Mouse (Mus musculus): ENCODE results near the gene Ncoa5. TPM values are rescaled to one million over a fixed set of nuclear protein-coding genes. Genes with fewer than 3 reads are reported as not detected.

Gene Ncoa5
- polyA plus RNA-seq, 1 experiment from 2014 or later, result 85.6 TPM

DNA sequence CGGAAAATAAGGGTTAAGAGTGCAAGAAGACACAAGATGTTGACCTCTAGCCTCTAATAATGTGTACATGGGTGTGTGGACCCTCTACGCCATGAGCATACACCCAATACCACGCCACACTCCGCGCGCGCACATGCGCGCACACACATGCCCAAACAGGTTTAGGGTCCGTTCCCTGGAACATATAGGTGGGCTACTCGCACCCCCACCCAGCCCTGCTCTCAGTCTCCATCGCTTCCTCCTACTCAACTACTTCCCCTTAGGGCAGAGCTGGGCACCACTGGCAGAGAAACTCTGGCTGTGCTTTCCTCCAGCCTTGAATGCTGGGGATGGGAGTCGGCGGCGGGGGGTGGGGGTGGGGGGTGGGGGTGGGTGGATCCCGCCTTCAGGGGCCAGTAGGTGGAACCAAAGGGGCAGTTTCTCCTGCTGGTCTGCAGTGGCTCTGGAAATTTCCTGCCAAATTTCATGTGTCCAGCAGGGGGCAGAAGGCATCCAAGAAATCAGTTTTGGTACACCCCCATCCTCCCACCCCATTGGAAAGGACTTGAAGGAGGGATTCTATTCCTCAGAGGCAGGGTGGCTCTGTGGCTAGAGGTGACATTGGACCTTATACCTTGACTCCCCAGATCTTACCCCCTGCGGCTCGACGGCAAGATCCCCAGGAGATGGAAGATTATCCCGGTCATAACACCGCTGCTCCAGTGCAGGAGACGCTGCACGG lies 35.6 kb upstream of the Ncoa5 start:
- Histone ChIP-seq H3K9me3 (ENCODE audit: control insufficient read depth, low read length) (no peaks in the 10 kb centered on the region), H3K4me1 (ENCODE audit: control insufficient read depth, insufficient read depth, low read length) (peaks cover 7% of the 10 kb centered on the region), H3K27me3 (ENCODE audit: control insufficient read depth, insufficient read depth, low read length) (peaks cover 7% of the 10 kb centered on the region; the same call in 1 of the 2 replicates), H3K4me2 (peak overlapping the region; percentile 12; the same call in 1 of the 2 replicates), H3K36me3 (ENCODE audit: control insufficient read depth, insufficient read depth, low read length) (no peaks in the 10 kb centered on the region), H3K27ac (ENCODE audit: low read depth, low read length) (no peak overlapping the region), H3K4me3 (ENCODE audit: low read depth, low read length) (no peak overlapping the region; the same call in 1 of the 2 replicates), H3K9ac (ENCODE audit: low read length) (peak overlapping the region; percentile 3; the same call in 1 of the 2 replicates)
- ATAC-seq (ENCODE audit: low FRiP score) (peak; percentile 57), DNase-seq (ENCODE audit: low spot score, missing footprints) (peak; percentile 96)
- whole genome bisulfite sequencing, result 18% methylated on average over 23 of the region's 23 CpGs

DNA sequence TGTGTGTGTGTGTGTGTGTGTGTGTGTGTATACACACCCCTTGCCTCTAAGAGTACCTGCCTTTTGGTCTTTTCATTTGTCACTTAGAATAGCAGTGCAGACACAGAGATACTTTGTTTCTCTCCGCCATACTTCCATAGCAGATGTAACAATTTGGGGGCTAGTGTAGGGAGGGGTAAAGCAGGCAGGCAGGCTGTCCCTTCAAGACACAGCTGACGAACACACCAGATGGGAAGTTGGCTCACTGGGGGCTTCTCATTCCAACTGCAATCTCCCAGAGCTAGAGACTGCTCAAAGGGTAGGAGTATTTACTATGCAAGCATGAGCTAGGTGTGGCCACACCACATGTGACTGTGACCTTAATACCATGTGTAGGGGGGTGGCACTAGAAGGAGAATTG lies 34.1 kb upstream of the Ncoa5 start:
- H3K4me3 ChIP-seq (ENCODE audit: low read depth, low read length), result no peak overlapping the region
- H3K36me3 ChIP-seq (ENCODE audit: control insufficient read depth, insufficient read depth, low read length), result no peaks in the 10 kb centered on the region
- H3K4me2 ChIP-seq, result no peak overlapping the region
- H3K9me3 ChIP-seq (ENCODE audit: control insufficient read depth, low read length), result no peaks in the 10 kb centered on the region
- peaks cover 7% of the 10 kb centered on the region for H3K4me1 ChIP-seq (ENCODE audit: control insufficient read depth, insufficient read depth, low read length)
- ATAC-seq (ENCODE audit: low FRiP score) (no peak), DNase-seq (ENCODE audit: low spot score, missing footprints) (no peak)
- 67% methylated on average over 2 of the region's 2 CpGs for WGBS
- peaks cover 3% of the 10 kb centered on the region; the same call in 1 of the 2 replicates for H3K27me3 ChIP-seq (ENCODE audit: control insufficient read depth, insufficient read depth, low read length)
- no peak overlapping the region for H3K9ac ChIP-seq (ENCODE audit: low read length)
- H3K27ac ChIP-seq (ENCODE audit: low read depth, low read length), result no peak overlapping the region

DNA sequence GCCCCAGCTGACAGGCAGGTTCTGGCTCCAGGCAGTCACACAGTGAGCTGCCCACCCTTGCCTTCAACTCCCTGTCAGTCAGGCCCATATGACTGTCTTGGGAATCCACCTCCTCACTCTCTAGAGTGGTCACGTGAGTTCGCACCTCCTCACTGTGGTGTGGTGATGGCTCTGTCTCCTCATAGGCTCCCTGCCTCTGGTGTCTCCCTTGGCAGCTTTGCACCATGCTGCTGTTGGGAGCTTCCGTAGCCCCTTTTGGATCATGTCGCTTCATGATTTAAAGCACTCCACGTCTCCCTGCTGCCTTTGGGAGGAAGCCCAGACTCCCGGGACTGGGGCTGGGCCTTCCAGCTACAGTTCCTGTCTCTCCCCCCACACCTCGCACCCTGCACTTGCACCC lies 29.8 kb upstream of the Ncoa5 start:
- DNase-seq (ENCODE audit: low spot score, missing footprints) (no peak), ATAC-seq (ENCODE audit: low FRiP score) (no peak)
- Histone ChIP-seq H3K4me2 (no peak overlapping the region), H3K27ac (ENCODE audit: low read depth, low read length) (no peak overlapping the region), H3K4me3 (ENCODE audit: low read depth, low read length) (no peak overlapping the region), H3K36me3 (ENCODE audit: control insufficient read depth, insufficient read depth, low read length) (no peaks in the 10 kb centered on the region), H3K9ac (ENCODE audit: low read length) (no peak overlapping the region), H3K27me3 (ENCODE audit: control insufficient read depth, insufficient read depth, low read length) (no peaks in the 10 kb centered on the region), H3K4me1 (ENCODE audit: control insufficient read depth, insufficient read depth, low read length) (no peaks in the 10 kb centered on the region), H3K9me3 (ENCODE audit: control insufficient read depth, low read length) (no peaks in the 10 kb centered on the region)
- WGBS, result 81% methylated on average over 7 of the region's 7 CpGs

DNA sequence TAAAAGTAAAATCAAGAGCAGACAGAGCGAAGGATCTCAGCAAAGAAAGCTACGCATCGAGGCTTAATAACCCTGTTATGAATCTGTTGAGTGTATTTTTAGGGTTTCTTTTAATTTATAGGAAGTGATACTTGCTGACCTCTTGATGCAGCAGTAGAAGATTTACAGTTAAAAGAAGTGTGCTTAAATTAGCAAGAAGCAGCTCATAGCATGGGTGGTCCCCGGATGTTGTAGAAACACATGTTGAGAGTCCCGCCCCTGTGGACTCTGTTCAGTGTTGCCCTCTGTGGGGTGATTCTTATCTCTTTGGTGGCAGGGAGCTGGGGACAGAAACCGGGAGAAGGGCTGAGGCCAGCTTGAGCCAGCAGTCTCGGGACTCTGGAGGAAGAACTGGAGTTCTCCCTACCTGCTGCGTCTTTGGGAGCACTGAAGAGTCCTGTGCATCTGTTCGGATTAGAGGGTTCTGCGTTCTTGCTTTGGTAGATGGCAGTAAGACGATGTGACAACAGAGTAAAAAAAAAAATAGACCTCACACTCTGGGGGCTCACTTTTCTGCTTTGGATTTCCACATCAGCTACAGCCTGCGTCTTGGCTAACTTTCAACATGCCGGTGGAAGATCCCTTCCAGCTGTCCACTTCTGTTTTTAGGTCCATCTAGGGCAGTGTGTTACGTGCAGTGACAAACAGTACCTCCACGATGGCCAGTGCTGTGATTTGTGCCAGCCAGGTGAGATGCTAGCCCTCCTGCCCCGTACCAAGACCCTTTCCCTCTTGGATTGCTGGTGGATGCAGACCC lies 27.2 kb upstream of the Ncoa5 start:
- no peaks in the 10 kb centered on the region for H3K9me3 ChIP-seq (ENCODE audit: control insufficient read depth, low read length)
- H3K27me3 ChIP-seq (ENCODE audit: control insufficient read depth, insufficient read depth, low read length), result no peaks in the 10 kb centered on the region; the same call in 1 of the 2 replicates
- H3K4me1 ChIP-seq (ENCODE audit: control insufficient read depth, insufficient read depth, low read length), result no peaks in the 10 kb centered on the region
- DNase-seq (ENCODE audit: low spot score, missing footprints) (no peak), ATAC-seq (ENCODE audit: low FRiP score) (no peak)
- H3K9ac ChIP-seq (ENCODE audit: low read length), result no peak overlapping the region
- 87% methylated on average over 16 of the region's 16 CpGs for WGBS
- no peaks in the 10 kb centered on the region for H3K36me3 ChIP-seq (ENCODE audit: control insufficient read depth, insufficient read depth, low read length)
- no peak overlapping the region for H3K27ac ChIP-seq (ENCODE audit: low read depth, low read length)
- no peak overlapping the region for H3K4me3 ChIP-seq (ENCODE audit: low read depth, low read length)
- no peak overlapping the region for H3K4me2 ChIP-seq

DNA sequence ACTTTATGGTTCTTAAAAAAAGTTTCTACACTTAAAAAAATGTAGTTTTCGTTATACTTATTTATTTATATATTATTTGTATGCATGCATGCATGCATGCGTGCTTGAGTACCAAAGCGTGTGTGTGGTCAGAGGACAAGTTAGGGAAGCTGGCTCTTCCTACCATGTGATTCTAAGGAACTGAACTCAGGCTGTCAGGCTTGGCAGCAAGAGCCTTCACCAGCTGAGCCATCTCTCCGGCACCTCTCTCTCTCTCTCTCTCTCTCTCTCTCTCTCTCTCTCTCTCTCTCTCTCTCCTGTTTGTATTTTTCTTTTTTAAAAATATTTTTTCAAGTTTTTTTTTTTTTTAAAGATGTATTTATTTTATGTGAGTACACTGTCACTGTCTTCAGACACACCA lies 25.3 kb upstream of the Ncoa5 start:
- no peaks in the 10 kb centered on the region for H3K9me3 ChIP-seq (ENCODE audit: control insufficient read depth, low read length)
- H3K27me3 ChIP-seq (ENCODE audit: control insufficient read depth, insufficient read depth, low read length), result no peaks in the 10 kb centered on the region; the same call in 1 of the 2 replicates
- no peak overlapping the region for H3K27ac ChIP-seq (ENCODE audit: low read depth, low read length)
- H3K4me2 ChIP-seq, result no peak overlapping the region
- peaks cover 6% of the 10 kb centered on the region; the same call in 1 of the 2 replicates for H3K4me1 ChIP-seq (ENCODE audit: control insufficient read depth, insufficient read depth, low read length)
- DNase-seq (ENCODE audit: low spot score, missing footprints), result no peak
- ATAC-seq (ENCODE audit: low FRiP score), result no peak
- no peaks in the 10 kb centered on the region for H3K36me3 ChIP-seq (ENCODE audit: control insufficient read depth, insufficient read depth, low read length)
- H3K4me3 ChIP-seq (ENCODE audit: low read depth, low read length), result no peak overlapping the region
- no peak overlapping the region for H3K9ac ChIP-seq (ENCODE audit: low read length)
- WGBS, result 91% methylated on average over 4 of the region's 4 CpGs

DNA sequence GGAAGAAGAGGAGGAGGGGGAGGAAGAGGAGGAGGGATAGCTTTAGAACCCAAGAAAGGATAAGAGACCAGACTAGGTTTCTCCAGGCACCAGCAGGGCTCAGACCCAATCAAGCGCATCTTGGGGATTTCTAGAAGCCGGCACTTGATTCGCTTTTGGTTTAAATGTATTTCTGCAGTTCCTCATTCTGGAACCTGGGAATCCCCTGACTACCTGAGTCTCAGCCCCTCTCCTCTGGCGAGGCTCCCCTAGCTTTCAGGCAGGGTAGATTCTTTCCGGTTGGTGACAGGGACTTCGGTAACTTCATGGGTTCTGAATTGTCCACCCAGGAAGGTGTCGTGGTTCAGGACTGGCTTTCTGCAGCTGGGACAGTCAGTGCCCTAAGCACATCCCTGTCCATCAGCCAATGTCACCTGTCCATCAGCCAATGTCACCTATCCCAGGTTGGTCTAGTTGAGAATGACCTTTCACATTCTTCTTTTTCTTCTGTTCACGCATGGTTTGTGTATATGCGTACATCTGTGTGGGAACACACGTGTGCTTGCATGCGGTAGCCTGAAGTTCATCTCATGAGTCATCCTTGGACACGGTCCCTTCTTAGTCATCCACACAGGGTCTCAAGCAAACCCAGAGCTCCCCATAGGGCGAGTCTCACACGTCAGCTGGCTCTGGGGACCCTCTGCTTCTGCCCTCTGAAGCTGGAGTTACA lies 21.9 kb upstream of the Ncoa5 start:
- Histone ChIP-seq H3K9me3 (ENCODE audit: control insufficient read depth, low read length) (no peaks in the 10 kb centered on the region), H3K27ac (ENCODE audit: low read depth, low read length) (no peak overlapping the region), H3K9ac (ENCODE audit: low read length) (no peak overlapping the region), H3K36me3 (ENCODE audit: control insufficient read depth, insufficient read depth, low read length) (no peaks in the 10 kb centered on the region), H3K4me1 (ENCODE audit: control insufficient read depth, insufficient read depth, low read length) (peaks cover 9% of the 10 kb centered on the region), H3K4me2 (no peak overlapping the region), H3K4me3 (ENCODE audit: low read depth, low read length) (no peak overlapping the region), H3K27me3 (ENCODE audit: control insufficient read depth, insufficient read depth, low read length) (no peaks in the 10 kb centered on the region; the same call in none of the 2 replicates)
- 77% methylated on average over 14 of the region's 14 CpGs for WGBS
- DNase-seq (ENCODE audit: low spot score, missing footprints) (no peak), ATAC-seq (ENCODE audit: low FRiP score) (no peak)

DNA sequence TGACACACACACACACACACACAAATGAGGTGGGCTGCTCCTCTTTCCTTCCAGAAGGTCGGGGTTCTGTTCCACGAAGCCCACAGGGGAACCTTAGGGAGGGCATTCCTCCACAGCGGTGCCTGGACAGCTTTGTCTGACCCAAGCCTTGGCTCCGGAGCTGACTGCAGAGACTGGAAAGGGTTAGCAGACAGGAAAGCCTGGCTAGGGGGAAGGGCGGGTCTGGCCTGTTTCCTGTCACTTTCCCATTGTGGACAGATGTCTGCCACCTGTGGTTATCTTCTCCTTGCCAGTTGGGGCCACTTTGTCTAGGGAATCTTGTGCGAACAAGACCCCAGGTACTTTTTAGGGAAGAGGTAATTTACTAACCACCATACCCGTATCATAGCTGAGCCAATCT lies 21.2 kb upstream of the Ncoa5 start:
- WGBS, result 14% methylated on average over 7 of the region's 7 CpGs
- ATAC-seq (ENCODE audit: low FRiP score) (no peak), DNase-seq (ENCODE audit: low spot score, missing footprints) (no peak)
- H3K9me3 ChIP-seq (ENCODE audit: control insufficient read depth, low read length), result no peaks in the 10 kb centered on the region
- H3K9ac ChIP-seq (ENCODE audit: low read length), result peak overlapping the region; percentile 21; the same call in 1 of the 2 replicates
- H3K4me1 ChIP-seq (ENCODE audit: control insufficient read depth, insufficient read depth, low read length), result peaks cover 12% of the 10 kb centered on the region
- H3K4me3 ChIP-seq (ENCODE audit: low read depth, low read length), result peak overlapping the region; percentile 18; the same call in 1 of the 2 replicates
- H3K27me3 ChIP-seq (ENCODE audit: control insufficient read depth, insufficient read depth, low read length), result no peaks in the 10 kb centered on the region; the same call in none of the 2 replicates
- no peaks in the 10 kb centered on the region for H3K36me3 ChIP-seq (ENCODE audit: control insufficient read depth, insufficient read depth, low read length)
- peak overlapping the region; percentile 45 for H3K4me2 ChIP-seq
- no peak overlapping the region for H3K27ac ChIP-seq (ENCODE audit: low read depth, low read length)

DNA sequence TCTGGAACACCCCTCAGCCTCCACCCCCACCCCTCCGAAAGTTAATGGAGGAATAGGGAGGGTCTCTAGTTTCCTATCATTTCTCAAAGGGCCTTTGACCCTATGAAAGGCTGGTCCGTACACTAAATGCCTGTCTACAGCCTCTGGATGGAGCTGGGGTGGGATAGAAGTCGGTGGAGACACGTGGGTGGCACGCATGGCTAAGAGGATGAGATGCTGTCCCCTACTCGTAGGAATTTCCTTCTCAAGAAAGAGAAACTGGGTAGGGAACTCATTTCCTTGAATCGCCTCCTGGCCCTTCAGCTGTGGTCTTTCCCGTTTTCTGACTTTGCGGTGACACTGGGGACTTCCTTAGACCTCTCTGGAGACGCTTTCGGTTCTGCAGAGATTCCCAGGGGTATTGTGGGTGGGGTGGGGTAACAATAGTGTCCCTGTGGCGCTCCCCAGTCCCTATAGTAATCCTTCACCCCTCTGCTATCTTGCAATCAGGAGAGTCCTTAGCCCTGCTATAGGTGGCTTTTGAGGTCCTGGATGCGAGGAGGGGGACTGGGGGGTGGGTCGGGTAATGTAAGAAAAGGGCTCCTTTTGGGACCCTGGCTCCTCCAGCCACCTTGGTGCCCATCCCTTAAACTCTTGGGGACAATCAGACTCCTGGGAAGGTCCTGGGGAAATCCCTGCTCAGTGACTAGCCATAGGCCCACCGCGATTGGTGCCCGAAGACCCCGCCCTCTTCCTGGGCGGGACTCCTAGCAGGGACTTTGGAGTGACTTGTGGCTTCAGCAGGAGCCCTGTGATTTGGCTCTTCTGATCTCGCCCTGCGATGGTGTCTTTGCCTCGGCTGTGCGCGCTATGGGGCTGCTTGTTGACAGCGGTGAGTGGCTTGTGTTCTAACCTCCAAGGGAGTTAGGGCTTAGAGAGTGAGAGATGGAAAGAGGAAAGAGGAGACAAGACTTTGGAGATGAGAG lies 20.5 kb upstream of the Ncoa5 start, which contains the start of gene Cd40:
TSS of gene Cd40 (plus strand) at position 740 of the 965 bp plus-strand sequence.
- ATAC-seq (ENCODE audit: low FRiP score), result peak; percentile 69
- WGBS, result 12% methylated on average over 25 of the region's 25 CpGs
- DNase-seq (ENCODE audit: low spot score, missing footprints), result peak; percentile 92
- Histone ChIP-seq H3K4me3 (ENCODE audit: low read depth, low read length) (peak within 1 kb of the TSS; percentile 18; the same call in 1 of the 2 replicates), H3K27me3 (ENCODE audit: control insufficient read depth, insufficient read depth, low read length) (no peaks in the 10 kb centered on the region; the same call in none of the 2 replicates), H3K27ac (ENCODE audit: low read depth, low read length) (no peak within 1 kb of the TSS), H3K4me2 (peak within 1 kb of the TSS; percentile 45), H3K36me3 (ENCODE audit: control insufficient read depth, insufficient read depth, low read length) (no peaks in the 10 kb centered on the region), H3K9ac (ENCODE audit: low read length) (peak within 1 kb of the TSS; percentile 21; the same call in 1 of the 2 replicates), H3K9me3 (ENCODE audit: control insufficient read depth, low read length) (no peaks in the 10 kb centered on the region), H3K4me1 (ENCODE audit: control insufficient read depth, insufficient read depth, low read length) (peaks cover 12% of the 10 kb centered on the region)
